Mouse (Mus musculus) left cerebral cortex, adult 18-20 months (tissue): Measurements from ENCODE around the gene Pgpep1l. TPM values are rescaled to one million over a fixed set of nuclear protein-coding genes. Genes with fewer than 3 reads are reported as not detected.
"Not testable (repeated sequence)": the region's sequence is repeated elsewhere in the genome, so short reads cannot be mapped to it uniquely, and the experiment has no call there.

Source experiments
- DNase-seq, 2 experiments: peaks; one replicate each; pipeline ENCODE4 v3.0.0; 2021 to 2022; ENCODE audit warnings: low spot score in 2 of 2, mixed read lengths in 1 of 2
- total RNA-seq, 2 experiments: library from RNA; stranded (reverse); gene quantifications; 2 replicates each; pipeline ENCODE4 v1.2.3; 2021

Gene Pgpep1l
- total RNA-seq, 2 experiments from 2014 or later = 2.4 to 3.5 TPM

- DNase-seq = not testable (repeated sequence)
Observed at GRCm38 (mm10) chr7:68283133-68283520, 19.1 kb upstream of the Pgpep1l start.

- DNase-seq = no peak
Observed at GRCm38 (mm10) chr7:68282304-68283132, 18.5 kb upstream of the Pgpep1l start.

GRCm38 (mm10) chr7:68281341-68281740 lies 17.3 kb upstream of the Pgpep1l start:
- peak in 1 of 2 experiments; percentile 19 for DNase-seq

GRCm38 (mm10) chr7:68280352-68280869 lies 16.4 kb upstream of the Pgpep1l start:
- no peak for DNase-seq

GRCm38 (mm10) chr7:68279481-68279880 lies 15.4 kb upstream of the Pgpep1l start:
- DNase-seq = no peak

GRCm38 (mm10) chr7:68278908-68279307 lies 14.9 kb upstream of the Pgpep1l start:
- no peak for DNase-seq

GRCm38 (mm10) chr7:68278385-68278784 lies 14.4 kb upstream of the Pgpep1l start:
- DNase-seq = no peak

- DNase-seq = no peak
Observed at GRCm38 (mm10) chr7:68277897-68278270, 13.9 kb upstream of the Pgpep1l start.

GRCm38 (mm10) chr7:68277054-68277896 lies 13.2 kb upstream of the Pgpep1l start:
- DNase-seq = no peak

- DNase-seq = no peak
Observed at GRCm38 (mm10) chr7:68275838-68276731, 12.1 kb upstream of the Pgpep1l start.

- not testable (repeated sequence) for DNase-seq
Observed at GRCm38 (mm10) chr7:68275445-68275837, 11.4 kb upstream of the Pgpep1l start.

GRCm38 (mm10) chr7:68274951-68275350 lies 10.9 kb upstream of the Pgpep1l start:
- no peak for DNase-seq

GRCm38 (mm10) chr7:68274218-68274617 lies 10.2 kb upstream of the Pgpep1l start:
- no peak for DNase-seq

GRCm38 (mm10) chr7:68273515-68273914 lies 9.5 kb upstream of the Pgpep1l start, which contains the start of gene Fam169b:
Fam169b (plus strand) TSS chr7:68273839.
- DNase-seq = no peak

- DNase-seq = no peak
Observed at GRCm38 (mm10) chr7:68272607-68273006, 8.6 kb upstream of the Pgpep1l start.

- no peak for DNase-seq
Observed at GRCm38 (mm10) chr7:68271816-68272215, 7.8 kb upstream of the Pgpep1l start.

GRCm38 (mm10) chr7:68270551-68270950 lies 6.5 kb upstream of the Pgpep1l start:
- DNase-seq = no peak

GRCm38 (mm10) chr7:68266691-68267090 lies 2.7 kb upstream of the Pgpep1l start:
- no peak for DNase-seq

GRCm38 (mm10) chr7:68265391-68265790 lies 1.4 kb upstream of the Pgpep1l start:
- no peak for DNase-seq

GRCm38 (mm10) chr7:68264531-68264930 lies 498 bp upstream of the Pgpep1l start:
- peak; percentile 61 to 79 for DNase-seq
